Mouse (Mus musculus): Measurements from ENCODE around the gene Sfxn1. TPM values are rescaled to one million over a fixed set of nuclear protein-coding genes. Genes with fewer than 3 reads are reported as not detected.

The Sfxn1 gene
- total and polyA plus RNA-seq, 2 experiments: 26.2 to 63.2 TPM

DNA sequence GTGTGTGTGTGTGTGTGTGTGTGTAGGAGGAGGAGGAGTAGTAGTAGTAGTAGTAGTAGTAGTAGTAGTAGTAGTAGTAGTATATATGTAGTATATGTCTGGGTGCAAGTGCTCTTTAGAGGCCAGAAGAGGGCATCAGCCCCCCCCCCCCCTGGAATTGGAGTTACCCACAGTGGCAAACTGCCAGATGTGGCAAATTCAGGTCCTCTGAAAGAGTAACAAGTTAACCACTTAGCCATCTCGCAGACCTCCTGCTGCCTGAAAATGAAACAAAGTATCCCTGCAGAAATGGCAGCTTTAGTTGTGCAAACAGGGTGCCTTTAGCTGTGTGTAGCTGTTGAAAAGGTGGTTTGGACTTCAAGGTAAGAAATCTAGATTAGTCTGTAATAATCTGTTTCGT, 1.8 kb downstream of the Sfxn1 start:
- Histone ChIP-seq H3K4me1 (ENCODE audit: control insufficient read depth, insufficient read depth, low read length) (peaks cover 30% of the 10 kb centered on the region), H3K27me3 (ENCODE audit: control insufficient read depth, insufficient read depth, low read length) (no peaks in the 10 kb centered on the region), H3K27ac (replicated peaks; ENCODE audit: insufficient read depth, low read depth, low read length) (peak overlapping the region; percentile 87), H3K79me2 (ENCODE audit: control insufficient read depth, insufficient read depth, low read length) (peaks cover 12% of the 10 kb centered on the region; the same call in 1 of the 2 replicates), H3K9ac (ENCODE audit: low read depth, low read length) (peak overlapping the region; percentile 55), H3K36me3 (ENCODE audit: control insufficient read depth, insufficient read depth, low read length) (no peaks in the 10 kb centered on the region), H3K4me3 (ENCODE audit: insufficient read depth, low read depth, low read length) (peak overlapping the region; percentile 16; the same call in 1 of the 2 replicates)
- 26% methylated on average over 2 of the region's 2 CpGs for WGBS
- peak; percentile 69 for DNase-seq (ENCODE audit: extremely low read depth, low read depth, low spot score)
- TF ChIP-seq CTCF (IDR thresholded peaks at IDR 0.05; ENCODE audit: low read depth, low read length): no peak
- no peak for TF ChIP-seq POLR2A (IDR thresholded peaks at IDR 0.05; ENCODE audit: extremely low read depth, insufficient read depth, low read length)

DNA sequence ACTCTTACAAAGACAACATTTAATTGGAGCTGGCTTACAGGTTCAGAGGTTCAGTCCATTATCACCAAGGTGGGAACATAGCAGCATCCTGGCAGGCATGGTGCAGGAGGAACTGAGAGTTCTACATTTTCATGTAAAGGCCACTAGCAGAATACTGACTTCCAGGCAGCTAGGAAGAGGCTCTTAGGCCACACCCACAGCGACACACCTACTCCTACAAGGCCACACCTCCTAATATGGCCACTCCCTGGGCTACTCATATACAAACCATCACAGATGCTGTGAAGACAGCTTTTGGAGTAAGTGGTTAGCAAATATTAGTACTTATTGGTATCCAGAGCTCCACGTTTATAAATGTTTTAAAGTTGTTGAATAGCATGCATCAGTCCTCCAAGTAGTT, 3.7 kb downstream of the Sfxn1 start:
- Histone ChIP-seq H3K36me3 (ENCODE audit: control insufficient read depth, insufficient read depth, low read length) (no peaks in the 10 kb centered on the region), H3K4me3 (ENCODE audit: insufficient read depth, low read depth, low read length) (no peak overlapping the region), H3K27me3 (ENCODE audit: control insufficient read depth, insufficient read depth, low read length) (no peaks in the 10 kb centered on the region), H3K4me1 (ENCODE audit: control insufficient read depth, insufficient read depth, low read length) (peaks cover 46% of the 10 kb centered on the region), H3K27ac (replicated peaks; ENCODE audit: insufficient read depth, low read depth, low read length) (peak overlapping the region; percentile 73), H3K9ac (ENCODE audit: low read depth, low read length) (no peak overlapping the region), H3K79me2 (ENCODE audit: control insufficient read depth, insufficient read depth, low read length) (peaks cover 22% of the 10 kb centered on the region; the same call in 1 of the 2 replicates)
- peak; percentile 69 for DNase-seq (ENCODE audit: extremely low read depth, low read depth, low spot score)
- 80% methylated on average over 2 of the region's 2 CpGs for WGBS
- TF ChIP-seq POLR2A (IDR thresholded peaks at IDR 0.05; ENCODE audit: extremely low read depth, insufficient read depth, low read length): no peak

DNA sequence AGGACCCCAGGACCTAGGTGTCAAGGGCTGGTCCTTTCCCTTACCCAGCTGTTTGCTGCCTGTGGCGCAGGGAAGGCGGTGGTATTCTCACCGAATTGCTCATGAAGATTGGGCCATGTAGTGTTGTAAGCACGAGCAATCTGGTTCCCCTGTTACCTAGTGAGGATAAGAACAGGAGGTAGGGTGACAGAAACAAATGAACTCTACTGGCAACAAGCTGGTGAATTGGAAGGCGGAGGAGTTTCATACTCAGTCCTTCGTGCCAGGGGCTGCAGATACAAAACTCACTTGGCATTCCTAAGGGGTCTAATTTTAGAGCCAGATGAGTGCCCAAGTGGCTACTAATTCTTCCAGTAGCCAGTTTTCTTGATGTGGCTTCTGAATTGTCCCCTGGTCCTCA, 4.4 kb downstream of the Sfxn1 start:
- H3K79me2 ChIP-seq (ENCODE audit: control insufficient read depth, insufficient read depth, low read length): peaks cover 22% of the 10 kb centered on the region; the same call in 1 of the 2 replicates
- 0 out of 2 replicates have a peak overlapping the region, but pooled peaks have one; percentile 1 for H3K9ac ChIP-seq (ENCODE audit: low read depth, low read length)
- peak overlapping the region; percentile 73 for H3K27ac ChIP-seq (replicated peaks; ENCODE audit: insufficient read depth, low read depth, low read length)
- no peaks in the 10 kb centered on the region for H3K36me3 ChIP-seq (ENCODE audit: control insufficient read depth, insufficient read depth, low read length)
- TF ChIP-seq CTCF (IDR thresholded peaks at IDR 0.05; ENCODE audit: low read depth, low read length): no peak
- no peak for TF ChIP-seq POLR2A (IDR thresholded peaks at IDR 0.05; ENCODE audit: extremely low read depth, insufficient read depth, low read length)
- H3K27me3 ChIP-seq (ENCODE audit: control insufficient read depth, insufficient read depth, low read length): no peaks in the 10 kb centered on the region
- peaks cover 47% of the 10 kb centered on the region for H3K4me1 ChIP-seq (ENCODE audit: control insufficient read depth, insufficient read depth, low read length)
- DNase-seq (ENCODE audit: extremely low read depth, low read depth, low spot score): peak; percentile 84
- WGBS: 43% methylated on average over 6 of the region's 6 CpGs
- H3K4me3 ChIP-seq (ENCODE audit: insufficient read depth, low read depth, low read length): no peak overlapping the region

DNA sequence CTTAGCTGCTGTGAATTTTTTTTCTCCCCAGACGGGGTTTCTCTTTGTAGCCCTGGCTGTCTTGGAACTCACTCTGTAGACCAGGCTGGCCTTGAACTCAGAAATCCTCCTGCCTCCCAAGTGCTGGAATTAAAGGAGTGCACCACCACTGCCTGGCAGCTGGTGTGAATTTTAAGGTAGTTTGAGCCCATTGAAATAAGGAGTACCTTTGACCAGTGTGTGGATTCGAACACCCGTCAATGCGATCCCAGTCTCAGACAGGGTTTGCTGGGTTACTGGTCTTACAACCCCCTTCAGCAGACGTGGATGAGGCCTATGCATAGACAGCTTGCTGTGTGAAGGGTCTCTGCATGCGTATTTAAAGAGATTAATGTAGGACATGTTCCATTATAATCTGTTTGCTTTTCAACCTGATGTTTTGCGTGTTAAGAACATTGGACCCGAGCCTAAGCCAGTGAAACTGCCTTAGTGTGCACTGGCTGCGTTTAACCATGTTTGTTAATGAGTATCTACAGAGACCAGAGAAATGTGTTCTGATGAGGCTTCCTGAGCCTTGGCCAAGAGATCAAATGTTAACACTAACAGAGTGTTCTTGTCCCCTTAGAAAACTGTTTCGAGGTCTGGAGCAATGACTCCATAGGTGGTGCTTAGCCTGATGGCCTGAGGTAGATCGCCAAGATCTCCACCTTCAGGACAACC, 5.2 kb downstream of the Sfxn1 start:
- H3K4me1 ChIP-seq (ENCODE audit: control insufficient read depth, insufficient read depth, low read length): peaks cover 49% of the 10 kb centered on the region
- TF ChIP-seq POLR2A (IDR thresholded peaks at IDR 0.05; ENCODE audit: extremely low read depth, insufficient read depth, low read length) (no peak), CTCF (IDR thresholded peaks at IDR 0.05; ENCODE audit: low read depth, low read length) (no peak)
- WGBS: 26% methylated on average over 11 of the region's 11 CpGs

DNA sequence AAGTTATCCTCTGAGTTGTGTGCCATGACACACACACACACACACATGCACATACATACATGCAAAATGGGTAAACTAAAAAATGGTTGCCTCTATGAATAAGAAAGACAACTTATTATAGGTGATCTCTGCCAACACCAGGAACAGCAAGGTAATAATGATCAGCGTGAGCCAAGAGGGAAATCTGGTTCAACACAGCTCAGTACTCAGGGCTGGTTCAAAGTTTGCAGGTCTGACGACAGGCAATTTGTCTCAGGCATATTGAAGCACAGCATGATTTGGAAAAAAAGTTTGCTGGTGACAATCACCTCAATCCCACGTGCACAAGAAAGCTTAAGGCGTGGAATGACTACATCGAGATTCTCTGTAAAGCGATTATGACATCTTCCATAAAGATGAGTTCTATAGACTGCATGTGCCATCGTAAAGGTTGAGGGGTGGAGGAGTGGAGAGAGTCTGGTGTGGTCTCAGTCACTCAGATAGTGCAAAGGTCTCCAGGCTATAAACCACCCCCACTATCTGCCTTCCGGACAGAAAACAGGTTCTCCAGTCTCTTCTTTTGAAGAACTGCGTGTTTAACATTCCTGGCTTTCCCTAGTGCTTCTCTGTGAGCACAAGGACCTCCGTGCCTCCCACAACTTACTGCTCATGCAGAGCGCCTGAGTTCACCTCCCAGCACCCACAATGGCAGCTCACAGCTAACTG, 6.0 kb downstream of the Sfxn1 start:
- Histone ChIP-seq H3K27me3 (ENCODE audit: control insufficient read depth, insufficient read depth, low read length) (no peaks in the 10 kb centered on the region), H3K4me3 (ENCODE audit: insufficient read depth, low read depth, low read length) (peak overlapping the region; percentile 5; the same call in 1 of the 2 replicates), H3K79me2 (ENCODE audit: control insufficient read depth, insufficient read depth, low read length) (peaks cover 26% of the 10 kb centered on the region; the same call in 1 of the 2 replicates), H3K36me3 (ENCODE audit: control insufficient read depth, insufficient read depth, low read length) (no peaks in the 10 kb centered on the region), H3K9ac (ENCODE audit: low read depth, low read length) (peak overlapping the region; percentile 51), H3K27ac (replicated peaks; ENCODE audit: insufficient read depth, low read depth, low read length) (peak overlapping the region; percentile 70), H3K4me1 (ENCODE audit: control insufficient read depth, insufficient read depth, low read length) (peaks cover 49% of the 10 kb centered on the region)
- peak; percentile 88 for DNase-seq (ENCODE audit: extremely low read depth, low read depth, low spot score)
- WGBS: 37% methylated on average over 11 of the region's 11 CpGs
- TF ChIP-seq CTCF (IDR thresholded peaks at IDR 0.05; ENCODE audit: low read depth, low read length) (no peak), POLR2A (IDR thresholded peaks at IDR 0.05; ENCODE audit: extremely low read depth, insufficient read depth, low read length) (no peak)

More for the DNA sequence above, 5.2 kb downstream of the Sfxn1 start:
- peak overlapping the region; percentile 73 for H3K27ac ChIP-seq (replicated peaks; ENCODE audit: insufficient read depth, low read depth, low read length)
- peaks cover 25% of the 10 kb centered on the region; the same call in 1 of the 2 replicates for H3K79me2 ChIP-seq (ENCODE audit: control insufficient read depth, insufficient read depth, low read length)
- no peak overlapping the region for H3K9ac ChIP-seq (ENCODE audit: low read depth, low read length)
- H3K36me3 ChIP-seq (ENCODE audit: control insufficient read depth, insufficient read depth, low read length): no peaks in the 10 kb centered on the region
- H3K27me3 ChIP-seq (ENCODE audit: control insufficient read depth, insufficient read depth, low read length): no peaks in the 10 kb centered on the region
- DNase-seq (ENCODE audit: extremely low read depth, low read depth, low spot score): peak; percentile 98
- H3K4me3 ChIP-seq (ENCODE audit: insufficient read depth, low read depth, low read length): no peak overlapping the region; the same call in 1 of the 2 replicates
